Mouse (Mus musculus) C2C12 (cell line): ENCODE data around the gene Unc5cl. TPM values are rescaled to one million over a fixed set of nuclear protein-coding genes. Genes with fewer than 3 reads are reported as not detected.

Experiments
- H3K27me3 ChIP-seq: one replicate; pipeline ENCODE4 v1.6.1; 2011; ENCODE audit not compliant: control insufficient read depth, insufficient read depth, insufficient read length
- H3K36me3 ChIP-seq: one replicate; pipeline ENCODE4 v1.6.1; 2011; ENCODE audit not compliant: control insufficient read depth, insufficient read depth
- H3K4me3 ChIP-seq: one replicate; pipeline ENCODE4 v1.5.1; 2011; ENCODE audit warnings: mild to moderate bottlenecking, control low read depth; ENCODE audit not compliant: poor library complexity, insufficient read depth, severe bottlenecking
- H3K79me2 ChIP-seq: one replicate; pipeline ENCODE4 v1.6.1; 2011; ENCODE audit not compliant: control insufficient read depth, insufficient read depth
- H3K79me3 ChIP-seq: one replicate; pipeline ENCODE4 v1.6.1; 2011; ENCODE audit warnings: low read depth, control low read depth
- H3ac ChIP-seq: one replicate; pipeline ENCODE3; 2011; ENCODE audit warnings: low read depth; ENCODE audit not compliant: control insufficient read depth, insufficient read length
- CEBPB ChIP-seq: IDR thresholded peaks from one replicate; pipeline ENCODE4 v1.6.1; 2011; ENCODE audit warnings: low read depth, mild to moderate bottlenecking, control low read depth, moderate library complexity
- CTCF ChIP-seq: IDR thresholded peaks from one replicate; pipeline ENCODE4 v1.5.1; 2011; ENCODE audit not compliant: control insufficient read depth, insufficient read depth, insufficient read length
- FOSL1 ChIP-seq: IDR thresholded peaks from one replicate; pipeline ENCODE4 v1.8.0; 2011; ENCODE audit warnings: mild to moderate bottlenecking, low read length; ENCODE audit not compliant: poor library complexity, insufficient read depth, severe bottlenecking
- MAX ChIP-seq: IDR thresholded peaks from one replicate; pipeline ENCODE4 v1.6.1; 2011; ENCODE audit warnings: mild to moderate bottlenecking, control low read depth
- MYOD1 ChIP-seq: IDR thresholded peaks from one replicate; pipeline ENCODE4 v1.6.1; 2011; ENCODE audit warnings: low read depth; ENCODE audit not compliant: control insufficient read depth, insufficient read length
- MYOG ChIP-seq: IDR thresholded peaks from one replicate; pipeline ENCODE4 v1.6.1; 2011; ENCODE audit not compliant: control insufficient read depth, insufficient read length; ENCODE audit errors: extremely low read depth
- USF1 ChIP-seq: IDR thresholded peaks from one replicate; pipeline ENCODE4 v1.6.1; 2011; ENCODE audit warnings: low read depth, mild to moderate bottlenecking, control low read depth, moderate library complexity
- polyA plus RNA-seq: library from polyadenylated mRNA; unstranded; fragments of >200 nt; fragmentation: generic; extraction: Trizol; gene quantifications from one replicate; pipeline ENCODE4 v1.2.1, GENCODE M21; 2012; ENCODE audit warnings: missing spikeins

The Unc5cl gene
- polyA plus RNA-seq, 1 experiment = not detected

- H3ac ChIP-seq = no peak overlapping the region
- no peak overlapping the region for H3K4me3 ChIP-seq
- TF ChIP-seq CEBPB (no peak), CTCF (no peak), MYOG (no peak), FOSL1 (no peak), USF1 (no peak), MAX (no peak), MYOD1 (no peak)
- no peaks in the 10 kb centered on the region for H3K27me3 ChIP-seq
- H3K79me3 ChIP-seq = no peaks in the 10 kb centered on the region
- H3K36me3 ChIP-seq = no peaks in the 10 kb centered on the region
- no peaks in the 10 kb centered on the region for H3K79me2 ChIP-seq
Measured at GRCm38 (mm10) chr17:48546036-48546435, 91.3 kb downstream of the Unc5cl start.

GRCm38 (mm10) chr17:48547668-48548067 lies 93.0 kb downstream of the Unc5cl start:
- no peak overlapping the region for H3ac ChIP-seq
- H3K27me3 ChIP-seq = no peaks in the 10 kb centered on the region
- no peaks in the 10 kb centered on the region for H3K79me3 ChIP-seq
- H3K79me2 ChIP-seq = no peaks in the 10 kb centered on the region
- no peak for TF ChIP-seq USF1
- no peak for TF ChIP-seq CEBPB
- TF ChIP-seq FOSL1 = no peak
- TF ChIP-seq MYOG = no peak
- no peak for TF ChIP-seq CTCF
- no peak for TF ChIP-seq MAX
- no peak for TF ChIP-seq MYOD1
- H3K36me3 ChIP-seq = no peaks in the 10 kb centered on the region
- H3K4me3 ChIP-seq = no peak overlapping the region

- H3K36me3 ChIP-seq = no peaks in the 10 kb centered on the region
- no peaks in the 10 kb centered on the region for H3K79me3 ChIP-seq
- TF ChIP-seq FOSL1 = no peak
- TF ChIP-seq CTCF = no peak
- no peak for TF ChIP-seq MYOD1
- no peak for TF ChIP-seq MAX
- TF ChIP-seq USF1 = no peak
- TF ChIP-seq CEBPB = no peak
- TF ChIP-seq MYOG = no peak
- no peaks in the 10 kb centered on the region for H3K79me2 ChIP-seq
- no peak overlapping the region for H3K4me3 ChIP-seq
- no peaks in the 10 kb centered on the region for H3K27me3 ChIP-seq
- no peak overlapping the region for H3ac ChIP-seq
Measured at GRCm38 (mm10) chr17:48551788-48552531, 97.3 kb downstream of the Unc5cl start.

- Histone ChIP-seq H3ac (no peak overlapping the region), H3K27me3 (no peaks in the 10 kb centered on the region)
- TF ChIP-seq CTCF (no peak), CEBPB (no peak), USF1 (no peak), MYOD1 (no peak), MYOG (no peak), MAX (no peak), FOSL1 (no peak)
Measured at GRCm38 (mm10) chr17:48552532-48552915, 97.8 kb downstream of the Unc5cl start.

GRCm38 (mm10) chr17:48556223-48556962 lies 101.7 kb downstream of the Unc5cl start:
- no peak overlapping the region for H3K4me3 ChIP-seq
- no peaks in the 10 kb centered on the region for H3K79me2 ChIP-seq
- no peak overlapping the region for H3ac ChIP-seq
- no peaks in the 10 kb centered on the region for H3K27me3 ChIP-seq
- no peaks in the 10 kb centered on the region for H3K79me3 ChIP-seq
- no peaks in the 10 kb centered on the region for H3K36me3 ChIP-seq
- no peak for TF ChIP-seq USF1
- TF ChIP-seq CEBPB = no peak
- TF ChIP-seq CTCF = no peak
- no peak for TF ChIP-seq MAX
- TF ChIP-seq FOSL1 = no peak
- no peak for TF ChIP-seq MYOD1
- no peak for TF ChIP-seq MYOG

More at GRCm38 (mm10) chr17:48552532-48552915, 97.8 kb downstream of the Unc5cl start:
- Histone ChIP-seq H3K4me3 (no peak overlapping the region), H3K36me3 (no peaks in the 10 kb centered on the region), H3K79me2 (no peaks in the 10 kb centered on the region), H3K79me3 (no peaks in the 10 kb centered on the region)

- H3K79me3 ChIP-seq = no peaks in the 10 kb centered on the region
- TF ChIP-seq MYOD1 = no peak
- TF ChIP-seq MAX = no peak
- no peak for TF ChIP-seq MYOG
- TF ChIP-seq CTCF = no peak
- no peak for TF ChIP-seq USF1
- TF ChIP-seq CEBPB = no peak
- TF ChIP-seq FOSL1 = no peak
- H3K27me3 ChIP-seq = no peaks in the 10 kb centered on the region
- H3K79me2 ChIP-seq = no peaks in the 10 kb centered on the region
- no peaks in the 10 kb centered on the region for H3K36me3 ChIP-seq
- no peak overlapping the region for H3ac ChIP-seq
- no peak overlapping the region for H3K4me3 ChIP-seq
Measured at GRCm38 (mm10) chr17:48557823-48558715, 103.4 kb downstream of the Unc5cl start.
